Mouse (Mus musculus) brain, embryonic 14.5 days (tissue): ENCODE results near the gene Trnau1ap.

ENCODE experiments used
- CTCF ChIP-seq: fragments of 200-500 bp; IDR thresholded peaks from 2 replicates; pipeline ENCODE4 v1.5.1; 2012; ENCODE audit warnings: inconsistent platforms, mild to moderate bottlenecking, moderate library complexity, borderline replicate concordance; ENCODE audit not compliant: insufficient read depth, insufficient read length; ENCODE audit errors: extremely low read depth
- POLR2A ChIP-seq: fragments of 200-500 bp; IDR thresholded peaks from 2 replicates; pipeline ENCODE4 v1.6.1; 2012; ENCODE audit warnings: mild to moderate bottlenecking, inconsistent platforms, borderline replicate concordance; ENCODE audit not compliant: poor library complexity, insufficient read depth, insufficient read length, severe bottlenecking; ENCODE audit errors: extremely low read depth

- TF ChIP-seq POLR2A (no peak), CTCF (no peak)
These were observed 27.9 kb downstream of the Trnau1ap start for GRCm38 (mm10) chr4:132301486-132301885.
